Mouse (Mus musculus) kidney, postnatal 10 days (tissue): ENCODE measurements around the gene Fgl2.

ENCODE experiments used
- DNase-seq: peaks from one replicate; pipeline ENCODE4 v3.0.0; 2021; ENCODE audit warnings: mixed read lengths

Fgl2 gene

DNA sequence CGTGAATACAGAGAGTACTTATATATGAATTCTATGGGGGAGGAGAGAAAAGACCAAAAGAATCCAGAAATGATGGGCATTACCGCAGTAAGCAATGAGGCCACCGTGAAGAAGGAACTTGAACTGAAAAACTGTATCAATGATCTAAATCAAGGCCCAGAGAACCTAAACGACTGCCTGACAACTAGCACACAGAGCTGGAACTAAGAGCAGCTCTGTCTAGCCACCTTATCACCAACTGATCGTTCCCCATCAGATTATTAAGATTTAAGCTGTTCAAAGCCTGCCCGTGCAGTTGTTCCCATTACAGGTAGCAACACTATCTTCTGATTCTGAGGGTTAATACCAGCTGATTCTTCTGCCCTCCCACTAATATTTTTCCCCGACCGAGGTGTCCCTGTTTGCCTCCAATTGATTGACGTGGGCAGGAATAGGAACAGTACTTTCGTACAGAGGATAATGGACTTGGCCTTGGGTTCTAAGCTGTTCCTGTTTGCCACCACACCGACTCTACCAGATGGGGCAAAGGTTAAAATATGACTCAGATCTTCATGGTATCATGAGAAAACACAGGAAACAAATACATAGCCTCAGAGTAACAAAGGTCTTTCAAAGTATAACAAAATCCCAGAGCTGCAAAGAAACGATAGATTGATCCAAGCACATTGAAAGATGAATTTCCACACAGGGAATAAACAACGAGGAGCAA is 12.0 kb downstream of the Fgl2 start:
- DNase-seq = no peak

DNA sequence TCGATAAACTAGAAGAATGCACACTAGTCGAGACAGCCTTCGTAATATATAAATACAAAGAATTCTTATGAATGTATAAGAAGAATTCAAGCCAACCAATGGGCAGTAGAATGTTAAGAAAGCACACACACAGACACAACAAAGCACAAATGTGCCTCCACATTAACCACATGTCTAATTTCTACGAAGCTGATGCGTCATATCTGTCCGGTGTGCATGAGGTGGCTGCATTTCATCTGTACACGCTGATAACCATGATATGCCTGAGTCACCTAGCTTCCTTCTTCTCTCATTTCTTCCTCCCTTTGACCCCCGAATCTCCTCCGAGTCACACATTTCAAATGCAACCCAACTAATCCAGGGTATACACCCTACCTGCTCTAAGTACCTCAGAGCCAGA is 12.5 kb downstream of the Fgl2 start:
- no peak for DNase-seq

DNA sequence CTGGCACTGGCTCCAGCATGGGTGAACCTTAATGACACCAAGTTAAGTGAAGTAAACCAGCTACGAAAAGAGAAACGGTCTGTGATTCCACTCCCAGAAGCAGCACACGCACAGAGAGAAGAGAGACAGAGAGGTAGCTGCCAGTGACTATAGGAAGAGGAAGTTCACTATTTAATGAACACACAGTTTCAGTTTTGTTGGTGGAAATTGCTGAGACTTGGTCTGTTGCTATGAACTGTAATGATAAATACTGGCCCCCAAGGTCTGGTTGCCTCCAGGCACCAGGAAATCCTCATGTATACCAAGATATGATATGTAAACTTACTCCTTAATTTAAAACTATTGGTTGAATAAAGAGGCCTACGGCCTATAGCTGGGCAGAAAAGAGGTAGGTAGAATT is 14.0 kb downstream of the Fgl2 start:
- DNase-seq = no peak

DNA sequence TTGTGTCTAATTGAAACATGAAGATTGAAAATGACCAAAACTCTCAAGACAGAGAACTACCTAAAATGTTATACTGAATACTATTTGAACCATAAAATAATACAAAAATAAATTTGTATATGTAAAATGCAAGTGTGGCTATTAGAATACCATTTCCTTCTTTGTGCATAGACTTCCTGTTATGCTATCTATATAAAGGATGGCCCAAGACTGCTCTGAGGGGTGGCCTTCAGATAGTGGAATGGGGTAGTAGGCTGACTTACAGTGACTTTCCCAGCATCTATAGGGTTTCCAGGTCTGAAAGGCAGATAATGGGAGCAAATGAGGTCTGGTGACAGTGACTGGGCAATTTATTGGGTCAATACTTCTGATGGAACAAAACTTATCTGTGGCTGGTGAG is 14.9 kb downstream of the Fgl2 start:
- no peak for DNase-seq

DNA sequence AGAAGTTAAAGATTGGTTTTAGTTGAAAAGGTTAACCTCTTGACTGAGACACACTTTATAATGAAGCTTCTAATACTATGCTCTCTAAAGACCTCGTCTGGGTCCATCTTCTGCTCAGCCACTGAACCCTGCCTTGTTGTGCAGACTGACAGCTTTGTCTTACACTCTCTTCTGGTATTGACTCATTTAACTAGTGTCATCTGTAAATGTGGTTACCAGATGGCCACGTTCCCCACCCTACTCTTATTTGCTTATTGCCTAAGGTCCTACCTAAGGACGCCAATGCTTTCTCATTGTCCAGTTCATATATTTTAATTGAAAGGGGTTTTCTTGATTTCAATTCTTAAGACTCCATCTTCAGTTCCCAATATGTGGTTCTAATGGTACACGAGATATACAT is 16.4 kb downstream of the Fgl2 start:
- no peak for DNase-seq

DNA sequence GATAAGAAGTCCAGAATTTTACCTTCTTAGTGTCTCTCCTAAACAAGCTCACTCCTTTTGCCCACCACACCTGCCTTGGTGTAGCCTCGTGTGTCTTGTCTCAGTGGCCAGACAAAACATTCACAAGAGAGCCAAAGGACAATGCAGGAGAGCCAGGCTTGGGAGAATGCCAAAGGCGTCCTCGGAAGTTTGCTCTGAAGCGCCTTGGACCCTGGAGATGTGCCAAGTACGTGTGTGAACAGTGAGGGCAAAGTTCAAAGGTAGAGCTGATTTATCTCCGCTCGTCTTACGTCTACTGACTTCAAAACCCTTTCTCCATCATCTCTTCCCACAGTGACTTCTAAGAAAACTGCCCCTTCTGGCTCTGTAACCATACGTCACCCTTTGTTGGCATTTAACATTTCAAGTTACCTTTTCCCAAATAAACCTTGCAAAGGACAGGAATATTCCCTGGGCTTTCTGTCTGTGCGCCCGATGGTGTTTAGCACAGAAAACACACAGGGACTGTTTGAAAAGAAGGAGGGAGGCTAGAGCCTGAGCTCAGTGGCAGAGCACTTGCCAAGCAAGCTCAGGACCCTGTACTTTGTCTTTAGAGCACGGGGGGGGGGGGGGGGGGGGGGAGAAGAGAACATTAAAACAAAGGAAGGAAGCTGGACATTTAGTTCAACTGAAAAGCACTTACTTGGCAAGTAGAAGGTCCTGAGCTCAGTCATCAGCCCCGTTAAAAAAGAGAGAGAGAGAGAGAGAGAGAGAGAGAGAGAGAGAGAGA is 19.4 kb downstream of the Fgl2 start:
- peak; percentile 78 for DNase-seq

DNA sequence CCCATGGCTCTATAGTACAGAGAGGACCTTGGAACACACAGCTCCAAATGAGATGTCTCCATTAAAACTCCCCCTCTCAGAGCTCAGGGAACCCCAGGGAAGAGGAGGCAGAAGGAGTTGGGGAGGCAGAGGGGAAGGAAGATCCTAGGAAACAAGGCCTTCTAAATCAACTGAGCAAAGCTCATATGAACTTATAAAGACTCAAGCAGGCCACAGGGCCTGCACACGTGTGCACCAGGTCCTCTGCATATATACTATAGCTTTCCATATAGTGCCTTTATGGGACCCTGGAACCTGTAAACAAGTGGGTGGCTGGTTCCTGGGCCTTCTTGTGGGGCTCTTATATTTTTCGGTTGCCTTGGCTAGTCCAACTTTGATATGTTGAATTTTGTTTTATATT is 22.1 kb downstream of the Fgl2 start:
- DNase-seq = no peak

DNA sequence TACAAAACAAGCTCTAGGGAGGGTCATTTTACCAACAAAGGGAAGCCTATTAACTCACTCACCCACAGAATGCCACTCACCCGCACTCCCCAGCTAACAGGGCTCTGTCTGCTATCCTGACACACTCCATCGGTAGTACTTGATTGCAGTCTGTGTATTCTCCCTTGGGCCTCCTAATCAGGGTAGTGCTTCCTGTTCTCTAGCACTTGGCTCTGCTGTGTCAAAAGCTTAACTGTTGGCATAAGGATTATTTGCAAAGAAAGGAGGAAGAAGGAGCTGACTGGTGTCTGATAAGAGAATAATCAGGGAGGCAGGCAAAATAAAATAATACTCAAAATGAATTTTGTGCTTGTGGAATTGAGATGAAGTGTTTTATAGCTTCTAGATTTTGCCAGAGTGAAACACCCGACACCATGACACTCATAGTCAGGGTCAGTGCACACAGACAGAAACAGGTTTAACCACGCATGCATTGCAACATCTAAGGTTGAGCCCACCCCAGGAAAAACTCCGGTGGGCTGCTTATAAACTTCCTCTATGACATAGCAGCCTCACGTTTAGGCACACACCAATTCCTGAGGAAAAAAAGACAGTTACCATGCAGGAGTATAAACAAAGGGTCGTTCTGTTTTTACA is 22.9 kb downstream of the Fgl2 start:
- no peak for DNase-seq

DNA sequence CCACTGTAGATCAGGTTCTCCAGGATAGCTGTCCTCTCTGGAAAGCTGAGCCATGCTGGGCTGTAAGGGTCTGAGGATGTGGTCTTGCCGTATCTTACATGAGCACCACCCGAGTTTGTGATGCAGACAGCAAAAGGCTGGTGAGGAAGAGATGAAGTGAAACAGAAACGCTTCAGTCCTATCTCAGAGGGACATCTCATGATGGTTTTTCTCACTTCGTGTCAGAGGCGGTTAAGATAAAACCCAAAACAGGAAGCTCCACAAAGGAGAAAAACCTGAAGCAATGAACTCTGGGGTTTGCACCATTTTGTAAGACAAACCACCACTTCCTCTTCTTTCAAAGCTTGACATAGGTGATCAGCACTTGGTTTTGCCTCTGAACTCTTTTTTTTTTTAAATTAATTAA is 38.8 kb downstream of the Fgl2 start:
- no peak for DNase-seq

DNA sequence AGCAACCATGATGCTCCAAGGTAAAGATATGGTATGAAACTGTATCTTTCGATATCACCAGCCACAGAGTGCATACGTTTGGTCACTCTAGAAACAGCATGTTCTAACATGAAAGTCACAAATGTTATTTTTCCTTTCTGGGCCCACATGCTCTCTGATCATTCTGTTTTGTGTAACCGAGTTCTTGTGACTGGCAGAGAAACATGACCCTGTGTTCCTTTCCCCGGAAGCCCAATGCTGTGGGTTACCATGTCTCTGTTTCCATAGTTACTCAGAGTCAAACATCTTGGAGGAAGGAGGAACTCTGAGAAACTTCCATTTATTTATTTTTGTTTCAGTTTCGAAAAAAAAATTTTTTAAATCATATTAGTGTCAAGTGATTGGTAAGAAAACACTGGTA is 39.6 kb downstream of the Fgl2 start:
- DNase-seq = no peak

DNA sequence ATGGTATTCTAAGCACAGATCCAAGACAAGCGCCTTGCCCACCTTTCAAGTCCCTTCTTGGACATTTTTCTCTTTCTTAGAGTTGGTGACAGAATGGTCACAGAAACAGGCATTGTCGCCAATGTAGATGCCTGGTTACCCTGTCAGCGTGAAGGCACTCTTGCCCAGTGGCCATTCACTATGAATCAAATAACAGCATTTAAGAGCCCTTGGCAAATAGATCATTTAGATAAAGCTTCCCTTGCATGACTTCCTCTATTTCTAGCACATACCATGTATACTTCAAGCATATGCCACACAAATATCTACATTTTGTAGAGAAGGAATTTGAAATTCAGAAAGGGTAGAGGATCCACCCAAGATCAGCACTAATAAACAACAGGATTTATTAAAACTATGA is 40.9 kb downstream of the Fgl2 start:
- no peak for DNase-seq

DNA sequence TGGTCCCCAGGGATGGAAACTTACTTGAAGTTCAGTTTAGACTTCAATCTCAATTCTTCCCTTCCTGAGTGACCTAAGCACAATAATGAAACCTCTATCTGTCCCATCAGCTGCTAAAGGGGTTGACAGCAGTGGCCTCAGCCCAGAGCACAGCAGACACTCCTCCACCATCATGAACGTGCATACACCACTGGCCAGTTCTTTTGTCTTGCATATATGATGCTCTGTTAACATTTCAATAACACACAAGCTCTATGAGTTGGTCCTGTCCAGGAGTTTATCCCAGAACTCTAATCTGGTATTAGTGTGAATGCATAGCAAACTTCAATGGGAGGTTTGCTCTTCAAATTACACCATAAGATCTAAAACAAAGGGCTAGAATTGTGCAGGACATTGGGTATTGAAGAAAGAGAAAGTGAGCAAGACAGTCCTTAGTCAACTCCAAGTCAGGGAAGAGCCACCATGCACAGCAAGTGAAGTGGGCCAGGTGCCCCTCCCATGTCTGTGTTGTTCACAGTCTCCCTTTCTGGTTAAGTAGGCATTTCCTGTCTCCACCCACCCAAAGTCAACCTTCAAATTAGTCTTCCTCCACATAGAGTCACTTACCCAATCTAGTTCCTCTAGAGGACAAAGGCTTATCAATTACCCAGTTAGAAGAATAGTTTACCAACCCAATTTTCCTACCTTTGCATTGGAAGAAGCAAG is 41.8 kb downstream of the Fgl2 start:
- DNase-seq = no peak

DNA sequence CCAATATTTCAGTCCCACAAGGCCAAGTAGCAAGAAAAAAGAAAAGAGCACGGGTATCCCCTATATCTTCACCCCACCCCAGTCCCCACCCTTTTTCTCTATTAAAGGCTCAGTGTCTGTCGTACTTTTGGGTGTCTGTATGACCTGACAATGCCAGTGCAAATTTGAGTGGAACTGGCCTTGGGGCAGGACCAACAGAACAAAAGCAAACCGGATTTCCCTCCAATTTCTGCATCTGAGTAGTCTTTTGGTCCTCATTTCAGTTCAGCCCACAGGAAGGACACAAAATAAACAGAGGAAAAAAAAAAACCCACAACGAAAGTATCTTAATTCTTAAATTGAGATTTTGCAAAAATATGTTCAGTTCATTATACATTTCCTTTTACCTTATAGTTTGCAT is 46.2 kb downstream of the Fgl2 start:
- no peak for DNase-seq

DNA sequence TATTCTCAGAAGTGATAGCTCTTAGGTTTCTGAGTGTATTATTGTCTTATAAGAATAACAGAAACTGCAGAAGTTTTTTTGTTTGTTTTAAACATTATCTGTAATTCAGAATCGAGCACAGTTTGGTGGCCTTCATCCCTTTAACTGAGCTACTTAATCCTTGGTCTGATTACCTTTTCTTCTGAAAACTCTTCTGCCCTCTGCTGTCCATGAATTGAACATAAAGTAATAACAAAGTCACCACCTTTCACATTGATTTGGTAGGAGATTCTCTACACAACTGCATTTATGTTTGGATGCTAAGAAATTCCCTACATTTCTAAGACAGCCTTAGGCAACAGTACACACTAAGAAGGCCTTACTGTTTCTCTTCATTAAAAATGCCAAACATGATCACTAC is 48.2 kb downstream of the Fgl2 start:
- no peak for DNase-seq

DNA sequence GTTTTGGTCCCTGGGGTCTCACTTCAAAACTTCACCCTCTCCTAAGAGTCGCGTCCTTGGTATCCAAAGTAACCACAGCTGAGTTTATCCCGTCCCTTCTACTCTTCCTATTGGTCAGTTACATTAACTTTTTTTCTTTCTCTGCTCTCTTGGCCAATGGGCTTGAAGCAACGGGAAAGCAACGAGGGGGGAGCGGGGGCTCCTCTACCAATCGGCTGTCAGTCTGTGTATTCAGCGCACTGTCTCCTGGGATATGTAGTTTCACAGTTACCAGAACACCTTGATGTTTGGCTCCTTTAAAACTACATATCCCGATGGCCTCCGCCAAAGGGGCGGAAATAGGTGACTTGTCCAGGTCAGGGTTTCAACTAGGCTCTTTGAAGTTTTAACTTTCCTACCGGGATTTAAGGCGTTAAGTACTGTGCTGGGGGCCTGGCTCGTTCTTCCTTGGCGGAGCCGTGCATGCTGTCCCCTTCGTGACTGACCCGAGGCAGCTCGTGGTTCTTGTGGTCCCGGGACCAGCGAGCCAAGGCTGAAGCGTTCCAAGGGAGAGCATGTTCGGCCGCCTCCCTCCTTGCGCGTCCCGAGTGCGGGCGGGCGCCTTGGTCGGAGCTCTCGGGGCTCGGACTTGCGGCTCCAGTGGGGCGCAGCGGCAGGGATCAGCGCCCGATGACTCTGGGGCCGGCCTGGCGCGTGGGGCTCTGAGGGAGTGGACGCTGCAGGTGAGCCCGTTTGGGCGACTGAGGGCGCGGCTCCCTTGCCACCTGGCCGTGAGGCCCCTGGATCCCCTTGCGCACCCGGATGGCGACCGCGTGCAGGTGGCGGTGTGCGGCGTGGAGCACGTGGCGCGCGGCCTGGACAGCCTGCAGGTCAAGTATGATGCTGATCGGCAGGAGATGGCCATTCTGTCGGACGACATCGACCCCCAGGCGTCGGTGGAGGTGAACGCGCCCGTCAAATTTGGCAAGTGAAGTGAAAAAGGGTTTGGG is 52.5 kb downstream of the Fgl2 start, which contains the start of the genes Ccdc146 and Fam185a:
Gene Ccdc146, minus strand, starts transcription at position 64 of the 989 bp plus-strand sequence.
Gene Fam185a, plus strand, starts transcription at position 345 of the 989 bp plus-strand sequence.
- DNase-seq = peak; percentile 96

DNA sequence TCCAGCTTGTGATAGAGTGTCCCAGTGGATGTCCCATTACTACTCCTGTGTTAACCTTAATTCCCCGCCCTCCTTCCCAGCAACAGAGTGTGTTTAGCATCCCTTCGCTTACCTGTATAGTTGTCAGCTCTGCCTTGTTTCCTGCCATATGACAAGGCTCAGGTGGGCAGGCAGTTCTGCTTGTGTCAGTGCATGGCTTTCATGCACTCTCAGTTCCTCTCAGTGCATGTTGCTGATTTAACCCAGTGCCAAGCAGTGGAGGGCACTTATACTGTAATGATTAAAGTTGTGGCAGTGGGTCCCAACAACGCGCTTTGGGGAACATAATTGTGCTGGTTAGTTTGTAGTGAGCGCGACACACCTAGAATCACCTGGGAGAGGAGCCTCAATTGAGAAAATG is 54.2 kb downstream of the Fgl2 start:
- no peak for DNase-seq
